Mouse (Mus musculus) E14TG2a.4 (cell line): ENCODE measurements around the gene Gm12394.

Experiments used
- CTCF ChIP-seq: conservative IDR thresholded peaks from 2 replicates; pipeline ENCODE4 v1.5.1; 2014; ENCODE audit warnings: low read length
- NANOG ChIP-seq: IDR thresholded peaks from 2 replicates; pipeline ENCODE4 v1.6.1; 2014; ENCODE audit warnings: borderline replicate concordance, low read length, mixed read lengths
- POU5F1 ChIP-seq: IDR thresholded peaks from 2 replicates; pipeline ENCODE4 v1.6.1; 2014; ENCODE audit warnings: low read length, borderline replicate concordance

GRCm38 (mm10) chr4:42879829-42880676 lies 23.5 kb upstream of the Gm12394 start:
- no peak for TF ChIP-seq CTCF
- no peak for TF ChIP-seq POU5F1
- no peak for TF ChIP-seq NANOG
